Mouse (Mus musculus): ENCODE data around the gene Vwa2. TPM values are rescaled to one million over a fixed set of nuclear protein-coding genes. Genes with fewer than 3 reads are reported as not detected.

The Vwa2 gene
- polyA plus RNA-seq, 1 experiment = 0.02 TPM

GRCm38 (mm10) chr19:56935111-56935510, 61.1 kb downstream of the Vwa2 start:
- Histone ChIP-seq H3ac (ENCODE audit: control insufficient read depth, insufficient read length, low read depth) (no peak overlapping the region), H3K4me3 (ENCODE audit: insufficient read depth, poor library complexity, severe bottlenecking) (no peak overlapping the region), H3K79me2 (ENCODE audit: control insufficient read depth, insufficient read depth) (no peaks in the 10 kb centered on the region), H3K36me3 (ENCODE audit: control insufficient read depth, insufficient read depth) (peaks cover 3% of the 10 kb centered on the region), H3K27me3 (ENCODE audit: control insufficient read depth, insufficient read depth, insufficient read length) (no peaks in the 10 kb centered on the region), H3K79me3 (ENCODE audit: low read depth) (no peaks in the 10 kb centered on the region)
- TF ChIP-seq FOSL1 (IDR thresholded peaks at IDR 0.05; ENCODE audit: insufficient read depth, low read length, poor library complexity, severe bottlenecking) = peak; percentile 4
- TF ChIP-seq MYOG (IDR thresholded peaks at IDR 0.05; ENCODE audit: control insufficient read depth, extremely low read depth, insufficient read length) = no peak
- TF ChIP-seq MYOD1 (IDR thresholded peaks at IDR 0.05; ENCODE audit: control insufficient read depth, insufficient read length, low read depth) = no peak
- no peak for TF ChIP-seq CTCF (IDR thresholded peaks at IDR 0.05; ENCODE audit: control insufficient read depth, insufficient read depth, insufficient read length)

GRCm38 (mm10) chr19:56935777-56936176, 61.7 kb downstream of the Vwa2 start:
- TF ChIP-seq USF1 (IDR thresholded peaks at IDR 0.05; ENCODE audit: low read depth) (no peak), FOSL1 (IDR thresholded peaks at IDR 0.05; ENCODE audit: insufficient read depth, low read length, poor library complexity, severe bottlenecking) (no peak), CTCF (IDR thresholded peaks at IDR 0.05; ENCODE audit: control insufficient read depth, insufficient read depth, insufficient read length) (no peak), MYOD1 (IDR thresholded peaks at IDR 0.05; ENCODE audit: control insufficient read depth, insufficient read length, low read depth) (no peak), MAX (IDR thresholded peaks at IDR 0.05) (no peak), MYOG (IDR thresholded peaks at IDR 0.05; ENCODE audit: control insufficient read depth, extremely low read depth, insufficient read length) (no peak), CEBPB (IDR thresholded peaks at IDR 0.05; ENCODE audit: low read depth) (no peak)

GRCm38 (mm10) chr19:56936253-56936652, 62.2 kb downstream of the Vwa2 start:
- Histone ChIP-seq H3K79me3 (ENCODE audit: low read depth) (no peaks in the 10 kb centered on the region), H3K4me3 (ENCODE audit: insufficient read depth, poor library complexity, severe bottlenecking) (no peak overlapping the region), H3K36me3 (ENCODE audit: control insufficient read depth, insufficient read depth) (peaks cover 3% of the 10 kb centered on the region), H3ac (ENCODE audit: control insufficient read depth, insufficient read length, low read depth) (no peak overlapping the region), H3K27me3 (ENCODE audit: control insufficient read depth, insufficient read depth, insufficient read length) (no peaks in the 10 kb centered on the region), H3K79me2 (ENCODE audit: control insufficient read depth, insufficient read depth) (no peaks in the 10 kb centered on the region)
- no peak for TF ChIP-seq MYOG (IDR thresholded peaks at IDR 0.05; ENCODE audit: control insufficient read depth, extremely low read depth, insufficient read length)
- TF ChIP-seq MYOD1 (IDR thresholded peaks at IDR 0.05; ENCODE audit: control insufficient read depth, insufficient read length, low read depth) = no peak
- no peak for TF ChIP-seq MAX (IDR thresholded peaks at IDR 0.05)
- no peak for TF ChIP-seq FOSL1 (IDR thresholded peaks at IDR 0.05; ENCODE audit: insufficient read depth, low read length, poor library complexity, severe bottlenecking)
- TF ChIP-seq USF1 (IDR thresholded peaks at IDR 0.05; ENCODE audit: low read depth) = no peak
- no peak for TF ChIP-seq CTCF (IDR thresholded peaks at IDR 0.05; ENCODE audit: control insufficient read depth, insufficient read depth, insufficient read length)
- no peak for TF ChIP-seq CEBPB (IDR thresholded peaks at IDR 0.05; ENCODE audit: low read depth)

More at GRCm38 (mm10) chr19:56935777-56936176, 61.7 kb downstream of the Vwa2 start:
- Histone ChIP-seq H3K79me2 (ENCODE audit: control insufficient read depth, insufficient read depth) (no peaks in the 10 kb centered on the region), H3ac (ENCODE audit: control insufficient read depth, insufficient read length, low read depth) (no peak overlapping the region), H3K4me3 (ENCODE audit: insufficient read depth, poor library complexity, severe bottlenecking) (no peak overlapping the region), H3K36me3 (ENCODE audit: control insufficient read depth, insufficient read depth) (peaks cover 3% of the 10 kb centered on the region), H3K27me3 (ENCODE audit: control insufficient read depth, insufficient read depth, insufficient read length) (no peaks in the 10 kb centered on the region), H3K79me3 (ENCODE audit: low read depth) (no peaks in the 10 kb centered on the region)

GRCm38 (mm10) chr19:56937911-56938310, 63.9 kb downstream of the Vwa2 start:
- Histone ChIP-seq H3K36me3 (ENCODE audit: control insufficient read depth, insufficient read depth) (peaks cover 3% of the 10 kb centered on the region), H3K27me3 (ENCODE audit: control insufficient read depth, insufficient read depth, insufficient read length) (no peaks in the 10 kb centered on the region), H3ac (ENCODE audit: control insufficient read depth, insufficient read length, low read depth) (no peak overlapping the region), H3K79me2 (ENCODE audit: control insufficient read depth, insufficient read depth) (no peaks in the 10 kb centered on the region), H3K4me3 (ENCODE audit: insufficient read depth, poor library complexity, severe bottlenecking) (no peak overlapping the region), H3K79me3 (ENCODE audit: low read depth) (no peaks in the 10 kb centered on the region)
- TF ChIP-seq MYOD1 (IDR thresholded peaks at IDR 0.05; ENCODE audit: control insufficient read depth, insufficient read length, low read depth) (no peak), CTCF (IDR thresholded peaks at IDR 0.05; ENCODE audit: control insufficient read depth, insufficient read depth, insufficient read length) (no peak), MAX (IDR thresholded peaks at IDR 0.05) (no peak), MYOG (IDR thresholded peaks at IDR 0.05; ENCODE audit: control insufficient read depth, extremely low read depth, insufficient read length) (no peak), CEBPB (IDR thresholded peaks at IDR 0.05; ENCODE audit: low read depth) (no peak), FOSL1 (IDR thresholded peaks at IDR 0.05; ENCODE audit: insufficient read depth, low read length, poor library complexity, severe bottlenecking) (no peak), USF1 (IDR thresholded peaks at IDR 0.05; ENCODE audit: low read depth) (no peak)

GRCm38 (mm10) chr19:56939826-56940225, 65.8 kb downstream of the Vwa2 start:
- Histone ChIP-seq H3ac (ENCODE audit: control insufficient read depth, insufficient read length, low read depth) (no peak overlapping the region), H3K27me3 (ENCODE audit: control insufficient read depth, insufficient read depth, insufficient read length) (no peaks in the 10 kb centered on the region), H3K79me3 (ENCODE audit: low read depth) (no peaks in the 10 kb centered on the region), H3K36me3 (ENCODE audit: control insufficient read depth, insufficient read depth) (peaks cover 3% of the 10 kb centered on the region), H3K4me3 (ENCODE audit: insufficient read depth, poor library complexity, severe bottlenecking) (no peak overlapping the region), H3K79me2 (ENCODE audit: control insufficient read depth, insufficient read depth) (no peaks in the 10 kb centered on the region)
- TF ChIP-seq USF1 (IDR thresholded peaks at IDR 0.05; ENCODE audit: low read depth) (peak; percentile 5), MYOD1 (IDR thresholded peaks at IDR 0.05; ENCODE audit: control insufficient read depth, insufficient read length, low read depth) (peak; percentile 98), MAX (IDR thresholded peaks at IDR 0.05) (no peak)

GRCm38 (mm10) chr19:56940507-56940906, 66.5 kb downstream of the Vwa2 start:
- Histone ChIP-seq H3K4me3 (ENCODE audit: insufficient read depth, poor library complexity, severe bottlenecking) (no peak overlapping the region), H3K36me3 (ENCODE audit: control insufficient read depth, insufficient read depth) (peaks cover 3% of the 10 kb centered on the region), H3K79me2 (ENCODE audit: control insufficient read depth, insufficient read depth) (no peaks in the 10 kb centered on the region), H3K27me3 (ENCODE audit: control insufficient read depth, insufficient read depth, insufficient read length) (no peaks in the 10 kb centered on the region), H3ac (ENCODE audit: control insufficient read depth, insufficient read length, low read depth) (no peak overlapping the region), H3K79me3 (ENCODE audit: low read depth) (no peaks in the 10 kb centered on the region)
- TF ChIP-seq CTCF (IDR thresholded peaks at IDR 0.05; ENCODE audit: control insufficient read depth, insufficient read depth, insufficient read length) (no peak), MAX (IDR thresholded peaks at IDR 0.05) (no peak), MYOD1 (IDR thresholded peaks at IDR 0.05; ENCODE audit: control insufficient read depth, insufficient read length, low read depth) (no peak), MYOG (IDR thresholded peaks at IDR 0.05; ENCODE audit: control insufficient read depth, extremely low read depth, insufficient read length) (no peak), FOSL1 (IDR thresholded peaks at IDR 0.05; ENCODE audit: insufficient read depth, low read length, poor library complexity, severe bottlenecking) (no peak)

All from C2C12 (cell line).